Mouse (Mus musculus) embryonic facial prominence, embryonic 10.5 days (tissue): ENCODE measurements around the gene Sepsecs. TPM values are rescaled to one million over a fixed set of nuclear protein-coding genes. Genes with fewer than 3 reads are reported as not detected.

Experiments
- DNase-seq: peaks from one replicate; pipeline ENCODE4 v3.0.0-alpha.2; 2017; ENCODE audit warnings: low spot score
- H3K27ac ChIP-seq: fragments of 300-500 bp; sonication (generic); replicated peaks from 2 replicates; pipeline ENCODE4 v1.5.1; 2016; ENCODE audit warnings: mild to moderate bottlenecking
- H3K27me3 ChIP-seq: fragments of 300-500 bp; sonication (generic); replicated peaks from 2 replicates; pipeline ENCODE4 v1.6.1; 2016; ENCODE audit warnings: low read depth, mild to moderate bottlenecking; ENCODE audit not compliant: poor library complexity, severe bottlenecking
- H3K36me3 ChIP-seq: fragments of 300-500 bp; sonication (generic); replicated peaks from 2 replicates; pipeline ENCODE4 v1.6.1; 2016; ENCODE audit warnings: mild to moderate bottlenecking, moderate library complexity
- H3K4me1 ChIP-seq: fragments of 300-500 bp; sonication (generic); 2 replicates; pipeline ENCODE4 v1.6.1; 2016
- H3K4me3 ChIP-seq: fragments of 300-500 bp; sonication (generic); 2 replicates; pipeline ENCODE4 v1.5.1; 2016; ENCODE audit warnings: mild to moderate bottlenecking, moderate library complexity
- H3K9me3 ChIP-seq: fragments of 300-500 bp; sonication (generic); 2 replicates; pipeline ENCODE4 v1.6.1; 2016; ENCODE audit warnings: mild to moderate bottlenecking
- WGBS: fragments of 180-500 bp; shearing (Covaris S2); methylation state at CpG from one replicate; pipeline ENCODE4 v1.1.7; 2016; 5-methylcytosine and 5-hydroxymethylcytosine counted together
- polyA plus RNA-seq: library from polyadenylated mRNA; unstranded; fragments of >200 nt; fragmentation: Nextera tagmentation; extraction: Ambion mirVana; gene quantifications from 2 replicates; pipeline ENCODE4 v1.2.1, GENCODE M21; 2016

The Sepsecs gene
- polyA plus RNA-seq, 1 experiment from 2014 or later, result 9.3 TPM

- DNase-seq, result no peak
- no peaks in the 10 kb centered on the region for H3K9me3 ChIP-seq
- no peaks in the 10 kb centered on the region for H3K27me3 ChIP-seq
- H3K4me1 ChIP-seq, result no peaks in the 10 kb centered on the region
- no peak overlapping the region for H3K27ac ChIP-seq
- WGBS, result 84% methylated on average over 6 of the region's 6 CpGs
- peaks cover 2% of the 10 kb centered on the region for H3K36me3 ChIP-seq
- H3K4me3 ChIP-seq, result no peak overlapping the region
These were observed 32.6 kb downstream of the Sepsecs start for GRCm38 (mm10) chr5:52636923-52637322.

- DNase-seq, result no peak
- Histone ChIP-seq H3K4me3 (no peak overlapping the region), H3K27ac (no peak overlapping the region), H3K36me3 (no peaks in the 10 kb centered on the region; the same call in 1 of the 2 replicates), H3K27me3 (no peaks in the 10 kb centered on the region), H3K9me3 (no peaks in the 10 kb centered on the region), H3K4me1 (no peaks in the 10 kb centered on the region)
- 77% methylated on average over 11 of the region's 11 CpGs for WGBS
These were observed 33.3 kb downstream of the Sepsecs start for GRCm38 (mm10) chr5:52636025-52636755.

GRCm38 (mm10) chr5:52634017-52634416 is 35.5 kb downstream of the Sepsecs start:
- Histone ChIP-seq H3K4me1 (no peaks in the 10 kb centered on the region), H3K27me3 (no peaks in the 10 kb centered on the region), H3K4me3 (no peak overlapping the region), H3K36me3 (no peaks in the 10 kb centered on the region), H3K27ac (no peak overlapping the region), H3K9me3 (no peaks in the 10 kb centered on the region)
- peak; percentile 76 for DNase-seq
- 28% methylated on average over 8 of the region's 8 CpGs for WGBS

DNA sequence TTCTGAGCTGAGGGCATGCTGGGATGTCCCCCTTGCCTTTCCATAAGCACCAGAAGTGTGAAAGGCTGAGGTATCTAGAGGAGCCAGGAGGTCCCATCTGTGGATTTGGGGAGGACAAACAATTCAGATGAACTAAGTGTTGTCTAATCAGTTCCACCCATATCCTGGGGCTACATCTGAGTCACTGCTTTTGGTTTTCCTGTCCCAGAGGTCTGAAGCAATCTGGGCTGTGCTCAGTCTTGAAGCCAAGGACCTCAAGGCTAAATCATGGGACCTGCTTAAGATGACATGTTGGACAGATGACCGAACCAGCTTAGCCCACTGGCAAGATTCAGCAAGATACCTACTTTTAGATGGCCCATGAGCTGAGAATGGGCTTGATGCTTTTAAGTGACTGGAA is 39.0 kb downstream of the Sepsecs start:
- Histone ChIP-seq H3K36me3 (no peaks in the 10 kb centered on the region), H3K27me3 (no peaks in the 10 kb centered on the region), H3K27ac (no peak overlapping the region), H3K4me1 (peaks cover 14% of the 10 kb centered on the region), H3K9me3 (no peaks in the 10 kb centered on the region), H3K4me3 (no peak overlapping the region)
- WGBS, result 88% methylated on average over 1 of the region's 1 CpGs
- no peak for DNase-seq

DNA sequence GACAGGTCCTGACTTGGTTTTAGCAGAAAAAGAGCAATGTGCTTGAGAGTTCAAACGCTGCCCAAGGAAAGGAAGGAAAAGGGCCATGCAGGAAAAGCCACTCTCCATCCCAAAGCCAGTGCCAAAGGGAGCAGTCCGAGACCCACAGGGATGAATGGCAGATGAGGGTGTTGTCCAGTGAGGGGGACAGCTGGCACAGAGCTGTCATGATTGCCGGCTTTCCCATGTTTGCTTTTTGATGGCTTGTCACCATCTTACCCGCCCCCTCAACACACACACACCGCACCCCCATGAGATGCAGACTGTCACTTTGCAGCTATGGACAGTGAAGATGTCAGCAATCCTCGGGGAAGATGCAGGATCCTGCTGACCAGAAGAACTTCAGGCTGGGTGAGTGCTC is 40.3 kb downstream of the Sepsecs start:
- DNase-seq, result no peak

DNA sequence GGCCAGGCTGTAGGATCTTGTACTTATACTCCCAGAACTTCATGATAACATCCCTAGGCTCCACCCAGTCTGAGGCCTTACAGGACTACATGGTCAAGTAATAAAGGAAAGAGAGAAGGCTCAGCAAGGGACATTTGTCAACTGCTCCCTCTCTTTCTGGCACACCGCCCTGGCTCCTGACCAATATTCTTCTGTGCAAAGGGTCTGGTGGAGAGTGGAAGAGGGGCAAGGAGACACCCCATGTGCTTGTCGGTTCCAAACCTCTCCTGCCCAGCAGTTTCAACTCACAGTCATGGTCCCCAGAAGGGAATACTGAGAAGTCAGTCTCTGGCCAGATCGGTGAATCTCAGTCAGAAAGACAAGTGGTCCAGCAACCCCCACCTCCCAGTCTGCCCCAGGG is 40.7 kb downstream of the Sepsecs start:
- H3K27ac ChIP-seq, result no peak overlapping the region

More for the DNA sequence above, 40.3 kb downstream of the Sepsecs start:
- no peaks in the 10 kb centered on the region for H3K36me3 ChIP-seq
- no peaks in the 10 kb centered on the region for H3K9me3 ChIP-seq
- no peak overlapping the region for H3K4me3 ChIP-seq
- peaks cover 14% of the 10 kb centered on the region for H3K4me1 ChIP-seq
- WGBS, result 79% methylated on average over 6 of the region's 6 CpGs
- no peaks in the 10 kb centered on the region for H3K27me3 ChIP-seq
- no peak overlapping the region for H3K27ac ChIP-seq

DNA sequence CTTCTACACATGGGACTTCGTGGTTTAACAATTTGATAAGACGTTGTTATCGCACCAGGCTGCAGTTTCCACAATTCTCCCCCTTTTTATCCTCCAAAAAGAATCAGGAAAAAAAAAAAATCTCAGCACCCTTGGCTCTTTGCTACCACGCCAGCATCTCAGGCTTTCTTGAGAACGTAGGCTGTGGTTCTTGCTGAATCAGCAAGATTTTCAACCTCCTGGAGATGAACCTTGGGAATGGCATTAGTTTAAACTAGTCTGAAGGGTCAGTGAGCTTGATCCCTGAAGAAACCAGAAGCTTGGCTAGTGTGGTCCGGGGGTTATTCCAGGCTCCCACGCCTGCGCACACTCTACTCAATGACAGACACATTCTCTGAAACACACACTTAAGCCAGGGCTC is 41.8 kb downstream of the Sepsecs start:
- Histone ChIP-seq H3K4me3 (no peak overlapping the region), H3K27ac (no peak overlapping the region), H3K36me3 (no peaks in the 10 kb centered on the region), H3K9me3 (no peaks in the 10 kb centered on the region), H3K27me3 (no peaks in the 10 kb centered on the region), H3K4me1 (peaks cover 14% of the 10 kb centered on the region)
- WGBS, result 86% methylated on average over 8 of the region's 8 CpGs
- DNase-seq, result no peak

More for the DNA sequence above, 40.7 kb downstream of the Sepsecs start:
- Histone ChIP-seq H3K36me3 (no peaks in the 10 kb centered on the region), H3K4me1 (peaks cover 14% of the 10 kb centered on the region), H3K9me3 (no peaks in the 10 kb centered on the region), H3K4me3 (no peak overlapping the region), H3K27me3 (no peaks in the 10 kb centered on the region)
- DNase-seq, result no peak
- WGBS, result 82% methylated on average over 3 of the region's 3 CpGs

DNA sequence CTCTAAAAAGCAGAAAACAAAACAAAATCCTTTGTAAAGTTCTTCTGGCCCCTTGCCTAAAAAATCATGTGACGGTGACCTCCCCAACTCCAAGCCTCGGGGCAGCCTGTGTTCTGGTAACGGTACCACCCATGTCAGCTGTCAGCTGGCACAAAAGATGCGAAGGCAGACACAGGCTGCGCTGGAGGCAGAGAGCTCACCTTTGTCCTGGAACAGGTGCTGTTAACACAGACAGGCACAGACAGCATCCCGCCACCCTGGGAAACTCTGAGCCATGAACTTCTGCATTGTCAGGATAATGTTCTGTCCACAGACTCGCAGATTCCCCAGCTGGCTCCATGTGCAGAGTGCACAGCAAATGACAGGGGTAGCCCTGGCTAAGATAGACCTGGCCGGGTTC is 43.4 kb downstream of the Sepsecs start:
- no peak for DNase-seq
- Histone ChIP-seq H3K4me1 (peaks cover 14% of the 10 kb centered on the region), H3K4me3 (peak overlapping the region; percentile 27; the same call in 1 of the 2 replicates), H3K36me3 (no peaks in the 10 kb centered on the region), H3K27ac (peak overlapping the region; percentile 21; the same call in 1 of the 2 replicates), H3K27me3 (no peaks in the 10 kb centered on the region), H3K9me3 (no peaks in the 10 kb centered on the region)
- 57% methylated on average over 8 of the region's 8 CpGs for WGBS

- Histone ChIP-seq H3K27me3 (peaks cover 4% of the 10 kb centered on the region), H3K4me3 (no peak overlapping the region), H3K9me3 (no peaks in the 10 kb centered on the region), H3K36me3 (no peaks in the 10 kb centered on the region), H3K27ac (no peak overlapping the region), H3K4me1 (peaks cover 14% of the 10 kb centered on the region)
- WGBS, result 85% methylated on average over 1 of the region's 1 CpGs
- DNase-seq, result no peak
These were observed 44.6 kb downstream of the Sepsecs start for GRCm38 (mm10) chr5:52624956-52625355.

DNA sequence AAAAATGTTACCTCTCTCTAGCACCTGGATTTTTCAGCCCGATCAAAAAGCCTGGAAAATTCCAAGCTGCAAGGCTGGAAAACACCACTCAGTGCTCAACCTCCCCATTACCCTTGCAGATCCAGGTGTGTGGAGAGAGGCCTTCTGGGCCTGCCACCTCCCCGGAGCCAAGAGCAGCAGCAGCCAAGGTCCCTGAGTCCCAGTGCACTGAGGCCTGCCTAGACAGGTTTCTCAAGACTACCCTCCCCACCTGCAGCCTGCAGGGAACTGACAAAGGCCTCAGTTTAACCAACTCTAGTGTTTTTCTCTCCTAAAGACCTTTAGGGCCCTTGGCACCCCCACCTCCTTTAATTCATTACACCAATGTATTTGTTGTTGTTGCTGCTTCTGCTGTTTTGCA is 46.4 kb downstream of the Sepsecs start:
- no peak for DNase-seq
- no peak overlapping the region for H3K27ac ChIP-seq
- peaks cover 25% of the 10 kb centered on the region for H3K4me1 ChIP-seq
- H3K4me3 ChIP-seq, result no peak overlapping the region
- WGBS, result 83% methylated on average over 2 of the region's 2 CpGs
- no peaks in the 10 kb centered on the region for H3K36me3 ChIP-seq
- no peaks in the 10 kb centered on the region for H3K9me3 ChIP-seq
- peaks cover 18% of the 10 kb centered on the region for H3K27me3 ChIP-seq

- Histone ChIP-seq H3K27me3 (peaks cover 32% of the 10 kb centered on the region), H3K4me3 (peak overlapping the region; percentile 63), H3K9me3 (no peaks in the 10 kb centered on the region), H3K36me3 (no peaks in the 10 kb centered on the region), H3K4me1 (peaks cover 29% of the 10 kb centered on the region), H3K27ac (peak overlapping the region; percentile 72)
- peak; percentile 58 for DNase-seq
- WGBS, result 1% methylated on average over 41 of the region's 41 CpGs
These were observed 50.9 kb downstream of the Sepsecs start for GRCm38 (mm10) chr5:52618348-52619270.

DNA sequence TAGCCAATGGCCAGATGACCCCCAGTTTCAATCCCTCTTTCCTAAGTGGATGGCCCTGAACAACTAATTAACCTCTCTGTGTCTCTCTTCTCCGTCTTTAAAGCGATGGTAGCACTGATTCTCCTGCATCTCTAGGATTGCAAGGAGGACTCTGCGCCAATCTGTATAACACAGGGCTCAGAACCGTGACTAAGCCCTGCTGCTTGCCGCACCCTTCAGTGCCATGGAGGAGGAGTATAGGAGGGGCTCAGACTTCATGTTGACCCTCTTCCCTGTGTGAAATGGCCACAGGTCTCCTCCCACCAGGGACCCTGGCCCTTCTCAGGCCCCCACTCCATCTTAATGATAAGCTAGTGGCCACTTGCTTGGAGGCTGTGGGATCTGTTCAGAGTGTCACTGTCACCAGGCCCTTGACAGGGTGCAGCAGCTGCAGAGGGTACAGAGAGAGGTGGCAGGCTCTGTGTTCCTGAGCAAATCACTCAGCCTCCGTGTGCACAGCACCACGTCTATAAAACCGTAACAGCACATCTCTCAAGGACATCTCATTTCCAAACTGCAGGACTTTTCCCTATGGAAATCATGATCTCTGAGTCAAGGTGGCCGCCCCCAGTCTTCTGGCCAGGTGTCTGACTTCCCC is 51.7 kb downstream of the Sepsecs start:
- no peaks in the 10 kb centered on the region for H3K36me3 ChIP-seq
- H3K4me3 ChIP-seq, result peak overlapping the region; percentile 63
- WGBS, result 31% methylated on average over 9 of the region's 9 CpGs
- peak overlapping the region; percentile 72 for H3K27ac ChIP-seq
- no peak for DNase-seq
- H3K9me3 ChIP-seq, result no peaks in the 10 kb centered on the region
- H3K4me1 ChIP-seq, result peaks cover 29% of the 10 kb centered on the region
- H3K27me3 ChIP-seq, result peaks cover 32% of the 10 kb centered on the region
